Mouse (Mus musculus): ENCODE measurements around the gene Dpf3.

Gene Dpf3

GRCm38 (mm10) chr12:83340960-83341359 is 146.6 kb downstream of the Dpf3 start:
- no peak for DNase-seq (ENCODE audit: low read depth, low spot score)

DNA sequence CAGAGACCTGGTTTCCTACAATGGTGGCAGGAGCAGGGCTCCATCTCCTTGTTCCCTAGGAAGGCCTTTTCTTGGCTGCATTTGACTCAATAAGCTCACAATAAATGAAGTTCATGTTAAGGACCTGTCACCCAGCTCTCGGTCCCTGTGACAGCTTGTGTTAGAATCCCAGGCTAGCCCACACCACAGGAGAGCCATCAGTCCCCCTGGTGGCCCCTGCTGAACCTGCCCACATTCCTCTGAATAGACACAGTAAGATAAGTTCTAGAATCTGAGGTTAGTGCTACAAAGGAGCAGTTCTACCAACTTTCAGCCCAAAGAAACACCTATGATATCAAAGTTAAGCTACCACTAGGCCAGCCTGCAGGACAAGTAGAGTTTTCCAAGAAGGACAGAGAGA is 149.2 kb downstream of the Dpf3 start:
- DNase-seq (ENCODE audit: low read depth, low spot score), result no peak

- DNase-seq (ENCODE audit: low read depth, low spot score), result no peak
These were observed 149.8 kb downstream of the Dpf3 start for GRCm38 (mm10) chr12:83337776-83338149.

- DNase-seq (ENCODE audit: low read depth, low spot score), result no peak
These were observed 150.3 kb downstream of the Dpf3 start for GRCm38 (mm10) chr12:83337077-83337775.

DNA sequence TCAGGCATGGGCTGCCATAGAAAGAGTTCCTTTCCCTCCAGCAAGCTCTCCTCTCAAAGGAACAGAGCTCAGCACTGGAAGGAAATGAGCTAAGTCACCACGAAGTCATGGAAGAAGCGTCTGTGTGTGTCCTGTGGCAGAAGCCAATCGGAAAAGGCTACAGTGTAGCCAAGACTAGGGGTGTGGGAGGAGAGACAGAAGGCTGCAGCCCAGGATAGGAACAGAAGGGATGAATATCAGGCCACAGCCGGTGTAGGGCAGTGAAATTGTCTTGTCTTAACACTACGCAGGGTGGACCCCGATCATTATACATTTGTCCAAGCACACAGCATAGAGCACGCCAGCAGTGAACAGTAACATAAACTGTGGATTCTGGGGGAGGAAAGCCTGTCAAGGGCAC is 157.5 kb downstream of the Dpf3 start:
- no peak for DNase-seq (ENCODE audit: low read depth, low spot score)

DNA sequence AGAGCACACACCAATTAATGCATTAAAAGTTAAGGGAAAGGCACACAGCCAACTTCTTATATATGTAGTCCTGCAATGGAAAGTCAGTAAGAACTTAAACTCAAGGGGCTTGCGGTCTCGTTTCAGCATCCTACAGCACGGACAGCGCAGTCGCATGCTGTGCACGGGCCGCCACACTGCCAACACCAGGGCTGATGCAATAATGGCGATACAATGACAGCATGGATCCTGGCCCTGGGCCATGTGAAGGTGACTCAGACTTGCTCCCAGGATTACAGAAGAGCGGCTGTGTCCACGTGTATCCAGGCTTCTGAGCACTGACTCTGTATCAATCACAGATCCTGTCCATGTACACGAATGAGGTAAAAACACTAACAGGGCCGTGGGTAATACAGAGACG is 158.6 kb downstream of the Dpf3 start:
- DNase-seq (ENCODE audit: low read depth, low spot score), result no peak

DNA sequence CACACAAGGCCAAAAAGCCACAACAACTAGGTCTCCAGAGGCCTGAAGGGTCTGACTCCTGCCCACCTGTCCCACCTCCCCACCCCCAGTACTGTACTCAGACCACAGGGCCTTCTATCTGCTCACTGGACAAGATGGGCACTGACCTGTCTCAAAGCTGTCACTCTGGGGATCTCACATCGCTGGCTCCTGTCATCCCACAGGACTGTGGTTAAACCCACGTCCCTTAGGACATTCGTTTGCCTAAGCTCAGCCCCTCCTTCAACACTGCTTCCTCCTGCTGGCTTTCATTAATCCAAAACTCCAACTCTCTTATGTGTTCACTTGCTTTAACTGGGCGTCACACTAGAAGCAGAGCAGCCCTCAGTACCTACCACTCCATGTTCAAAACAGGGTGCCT is 159.0 kb downstream of the Dpf3 start:
- no peak for DNase-seq (ENCODE audit: low read depth, low spot score)

DNA sequence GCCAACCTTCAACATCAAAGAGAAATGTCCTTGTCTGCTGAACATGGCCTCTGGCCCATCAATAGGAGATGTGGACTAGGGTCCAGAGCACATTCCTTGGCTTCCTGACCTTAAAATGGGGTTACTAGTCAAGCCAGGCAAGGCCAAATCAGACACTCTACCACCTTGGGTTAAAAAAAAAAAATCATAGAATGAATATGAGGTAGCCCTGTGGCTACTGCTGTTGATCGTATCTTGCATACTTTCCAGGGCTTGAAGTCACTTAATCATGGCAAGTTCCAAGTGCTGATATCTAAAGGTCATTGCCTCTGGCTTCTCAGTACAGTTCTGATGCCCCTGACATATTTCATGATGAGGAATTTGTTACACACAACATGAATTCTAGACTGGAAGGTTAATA is 160.1 kb downstream of the Dpf3 start:
- no peak for DNase-seq (ENCODE audit: low read depth, low spot score)

GRCm38 (mm10) chr12:83320725-83321124 is 166.8 kb downstream of the Dpf3 start:
- DNase-seq (ENCODE audit: low read depth, low spot score), result no peak

DNA sequence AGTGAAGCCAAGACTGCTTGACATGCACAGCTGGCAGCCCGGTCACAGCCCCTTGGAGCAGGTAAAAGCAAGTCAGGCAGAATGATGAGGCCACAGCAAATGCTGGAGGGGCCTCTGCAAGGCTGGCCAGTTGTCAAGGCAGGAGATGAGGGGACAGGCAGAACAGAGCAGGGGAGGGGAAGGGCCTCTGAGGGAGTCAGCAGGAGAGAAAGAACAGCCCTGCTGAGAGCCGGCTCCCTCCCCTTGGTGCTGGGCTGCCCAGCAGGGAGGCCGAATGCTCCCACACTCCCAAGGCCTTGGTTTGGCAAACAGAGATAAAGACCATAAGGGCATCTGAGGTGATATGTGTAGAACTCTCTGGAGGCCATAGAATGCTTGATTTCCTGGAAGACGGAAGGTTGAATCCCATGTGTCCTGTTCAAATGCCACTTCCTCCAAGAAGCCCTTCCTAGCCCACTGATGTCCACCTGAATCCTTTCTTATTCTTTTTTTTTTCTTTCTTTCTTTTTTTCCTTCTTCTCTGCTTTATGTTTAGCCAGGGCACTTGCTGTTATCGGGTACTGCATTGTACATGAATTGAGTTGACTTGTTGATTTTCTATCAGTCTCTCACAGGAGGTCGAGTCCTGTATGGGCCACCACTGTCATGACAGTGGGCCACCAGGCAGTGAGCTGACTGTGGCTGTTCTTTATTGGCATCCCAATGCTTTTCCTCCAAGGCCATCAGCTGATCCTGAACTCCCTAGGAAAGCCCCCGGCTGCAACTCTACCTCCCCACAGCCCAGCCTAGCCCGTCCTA is 169.7 kb downstream of the Dpf3 start:
- DNase-seq (ENCODE audit: low read depth, low spot score), result no peak

DNA sequence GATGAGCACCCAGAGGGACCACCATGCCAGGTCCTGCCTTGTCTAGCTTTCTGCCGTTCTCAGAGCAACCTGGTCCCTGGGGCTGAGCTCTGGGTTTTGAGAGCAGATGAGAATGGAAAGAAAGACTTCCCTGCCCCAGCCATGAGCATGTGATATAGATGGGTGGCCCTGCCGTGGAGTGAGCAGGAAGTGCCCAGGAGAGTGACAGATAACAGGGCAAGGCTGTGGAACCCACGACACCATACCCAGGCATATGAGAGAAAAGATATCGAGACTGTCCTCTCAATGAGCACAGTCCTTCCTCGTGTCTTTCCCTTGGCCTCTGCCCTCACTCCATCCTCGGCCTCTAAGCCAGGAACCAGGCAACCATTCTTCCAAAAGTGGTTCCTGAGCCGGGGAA is 172.8 kb downstream of the Dpf3 start:
- no peak for DNase-seq (ENCODE audit: low read depth, low spot score)

GRCm38 (mm10) chr12:83312818-83313217 is 174.7 kb downstream of the Dpf3 start:
- DNase-seq (ENCODE audit: low read depth, low spot score), result no peak

DNA sequence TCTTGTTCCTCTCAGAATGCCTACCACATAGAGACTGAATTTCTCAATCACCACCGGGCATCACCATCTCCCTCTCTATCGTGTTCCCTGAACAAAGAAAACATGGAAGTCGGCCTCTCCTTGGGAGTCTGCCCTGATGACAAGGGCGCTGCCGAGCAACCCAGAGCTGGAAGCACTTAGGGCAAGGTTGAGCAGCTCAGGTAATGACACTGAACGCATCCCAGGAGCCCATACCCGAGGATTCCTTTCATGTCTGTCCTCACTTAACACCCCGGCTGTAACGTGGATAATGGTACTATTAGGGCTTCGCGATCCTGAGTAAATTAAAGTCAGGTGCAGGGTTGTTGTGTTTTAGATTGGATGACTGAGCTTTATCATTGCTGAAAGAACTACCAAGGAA is 176.9 kb downstream of the Dpf3 start:
- DNase-seq (ENCODE audit: low read depth, low spot score), result no peak

GRCm38 (mm10) chr12:83309031-83309804 is 178.3 kb downstream of the Dpf3 start:
- DNase-seq (ENCODE audit: low read depth, low spot score), result no peak

- no peak for DNase-seq (ENCODE audit: low read depth, low spot score)
These were observed 178.9 kb downstream of the Dpf3 start for GRCm38 (mm10) chr12:83308627-83309026.

GRCm38 (mm10) chr12:83303221-83303620 is 184.3 kb downstream of the Dpf3 start:
- DNase-seq (ENCODE audit: low read depth, low spot score), result no peak

- DNase-seq (ENCODE audit: low read depth, low spot score), result peak; percentile 8
These were observed 185.0 kb downstream of the Dpf3 start for GRCm38 (mm10) chr12:83302320-83303153.

DNA sequence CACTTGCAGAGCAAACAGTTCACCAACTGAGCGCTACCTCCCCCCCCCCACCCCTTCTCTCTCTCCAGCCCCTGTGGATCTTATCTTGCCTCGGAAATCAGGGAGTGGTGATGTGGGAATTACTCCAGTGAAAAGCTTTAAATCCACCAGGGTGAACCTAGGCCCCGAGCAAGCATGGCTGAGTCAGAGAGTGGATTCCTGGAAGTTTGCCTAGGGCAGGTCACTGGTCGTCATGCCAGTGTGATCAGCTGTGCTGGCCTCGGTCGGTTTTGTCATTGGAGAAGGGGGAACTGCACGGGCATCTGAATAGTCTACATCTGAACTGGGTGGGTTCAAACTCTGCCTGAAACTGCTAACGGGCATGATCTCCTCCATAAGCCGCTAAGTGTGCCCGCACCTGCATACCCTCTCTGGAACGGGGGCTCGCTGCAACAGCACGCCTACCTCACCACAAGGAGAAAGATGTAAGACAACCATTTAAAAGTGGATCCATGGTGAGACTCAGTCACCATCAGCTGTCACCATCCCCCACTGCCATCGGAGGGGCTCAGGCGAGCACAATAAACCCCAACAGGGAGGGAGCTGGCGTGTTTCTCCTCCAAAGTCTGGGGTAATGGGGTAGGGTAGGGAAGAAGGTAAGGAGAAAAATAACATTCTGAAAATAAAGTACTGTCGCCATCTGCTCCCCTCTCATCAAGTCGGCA is 185.7 kb downstream of the Dpf3 start:
- no peak for DNase-seq (ENCODE audit: low read depth, low spot score)

DNA sequence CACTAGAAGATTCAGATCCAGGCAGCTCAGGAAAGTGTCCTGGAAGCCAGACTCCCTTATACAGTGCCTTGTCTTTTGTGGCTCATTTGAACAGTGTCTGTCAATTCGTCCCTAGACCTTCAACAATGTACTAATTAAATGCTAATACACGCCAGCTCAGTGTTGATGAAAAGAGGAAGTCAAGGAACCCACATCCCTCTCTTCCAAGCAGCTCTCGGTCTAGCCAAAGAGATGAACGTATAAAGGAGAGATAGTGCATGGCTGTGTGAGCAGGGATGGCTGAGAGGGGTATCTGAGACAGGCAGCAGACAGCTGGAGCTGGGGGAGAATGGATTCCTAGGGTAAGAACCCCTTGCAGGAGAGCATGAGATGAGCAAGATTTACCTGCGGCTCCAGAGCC is 189.2 kb downstream of the Dpf3 start:
- no peak for DNase-seq (ENCODE audit: low read depth, low spot score)

GRCm38 (mm10) chr12:83295031-83295430 is 192.5 kb downstream of the Dpf3 start:
- no peak for DNase-seq (ENCODE audit: low read depth, low spot score)

- no peak for DNase-seq (ENCODE audit: low read depth, low spot score)
These were observed 195.6 kb downstream of the Dpf3 start for GRCm38 (mm10) chr12:83291915-83292314.

Measured in forelimb bud, embryonic 11.5 days (tissue).